Mouse (Mus musculus): ENCODE measurements around the gene Hsd11b1.

Gene Hsd11b1

GRCm38 (mm10) chr1:193201383-193201778 lies 62.5 kb downstream of the Hsd11b1 start, which contains the start of gene Traf3ip3:
Traf3ip3 (minus strand) TSS chr1:193201703.
- no peak for DNase-seq (ENCODE audit: low read depth, low spot score)

GRCm38 (mm10) chr1:193200640-193201382 lies 63.1 kb downstream of the Hsd11b1 start:
- no peak for DNase-seq (ENCODE audit: low read depth, low spot score)

GRCm38 (mm10) chr1:193198312-193198711 lies 65.6 kb downstream of the Hsd11b1 start:
- no peak for DNase-seq (ENCODE audit: low read depth, low spot score)

GRCm38 (mm10) chr1:193197494-193198205 lies 66.2 kb downstream of the Hsd11b1 start:
- peak; percentile 19 for DNase-seq (ENCODE audit: low read depth, low spot score)

- no peak for DNase-seq (ENCODE audit: low read depth, low spot score)
These were observed 68.6 kb downstream of the Hsd11b1 start for GRCm38 (mm10) chr1:193195169-193195810.

GRCm38 (mm10) chr1:193194416-193195140 lies 69.3 kb downstream of the Hsd11b1 start:
- no peak for DNase-seq (ENCODE audit: low read depth, low spot score)

GRCm38 (mm10) chr1:193191675-193192283 lies 72.1 kb downstream of the Hsd11b1 start:
- no peak for DNase-seq (ENCODE audit: low read depth, low spot score)

- no peak for DNase-seq (ENCODE audit: low read depth, low spot score)
These were observed 74.1 kb downstream of the Hsd11b1 start for GRCm38 (mm10) chr1:193189771-193190170.

GRCm38 (mm10) chr1:193189151-193189621 lies 74.7 kb downstream of the Hsd11b1 start:
- peak; percentile 39 for DNase-seq (ENCODE audit: low read depth, low spot score)

- no peak for DNase-seq (ENCODE audit: low read depth, low spot score)
These were observed 75.6 kb downstream of the Hsd11b1 start for GRCm38 (mm10) chr1:193188257-193188656.

GRCm38 (mm10) chr1:193181104-193181503 lies 82.8 kb downstream of the Hsd11b1 start:
- DNase-seq (ENCODE audit: low read depth, low spot score) = no peak

- peak; percentile 32 for DNase-seq (ENCODE audit: low read depth, low spot score)
These were observed 89.6 kb downstream of the Hsd11b1 start for GRCm38 (mm10) chr1:193174143-193174733.

- DNase-seq (ENCODE audit: low read depth, low spot score) = no peak
These were observed 90.1 kb downstream of the Hsd11b1 start for GRCm38 (mm10) chr1:193173810-193174129.

GRCm38 (mm10) chr1:193172991-193173809 lies 90.7 kb downstream of the Hsd11b1 start:
- DNase-seq (ENCODE audit: low read depth, low spot score) = peak; percentile 99
